Mouse (Mus musculus): ENCODE data around the gene B830017H08Rik. TPM values are rescaled to one million over a fixed set of nuclear protein-coding genes. Genes with fewer than 3 reads are reported as not detected.

Gene B830017H08Rik
- polyA plus RNA-seq, 1 experiment from 2014 or later = not detected

DNA sequence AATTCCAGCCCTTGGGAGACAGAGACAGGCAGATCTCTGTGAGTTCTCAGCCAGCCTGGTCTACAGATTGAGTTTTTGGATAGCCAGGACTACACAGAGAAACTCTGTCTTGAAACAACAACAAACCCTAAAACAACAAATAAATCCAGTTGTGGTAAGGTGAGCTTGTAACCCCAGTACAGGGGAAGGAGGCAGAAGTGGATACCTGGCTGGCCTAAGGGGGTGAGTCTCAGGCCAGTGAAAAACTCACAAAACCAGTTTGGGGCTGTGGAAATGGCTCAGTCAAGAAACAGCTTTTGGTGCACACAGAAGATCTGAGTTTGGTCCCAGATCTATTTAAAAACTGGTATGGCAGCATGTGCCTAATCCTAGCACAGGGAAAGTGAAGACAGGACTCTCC lies 49.3 kb downstream of the B830017H08Rik start:
- no peak overlapping the region for H3K27ac ChIP-seq (ENCODE audit: low read length)
- H3K27me3 ChIP-seq (ENCODE audit: control insufficient read depth, insufficient read depth, low read depth, low read length) = no peaks in the 10 kb centered on the region
- no peak overlapping the region for H3K9ac ChIP-seq (ENCODE audit: low read length)
- H3K9me3 ChIP-seq (ENCODE audit: control insufficient read depth, low read length) = no peaks in the 10 kb centered on the region
- no peak overlapping the region for H3K4me2 ChIP-seq (ENCODE audit: low read depth, low read length)
- ATAC-seq (ENCODE audit: low read depth) = peak; percentile 49; the same call in 1 of the 2 replicates
- peaks cover 4% of the 10 kb centered on the region; the same call in 1 of the 2 replicates for H3K4me1 ChIP-seq (replicated peaks; ENCODE audit: control insufficient read depth, insufficient read depth, low read length)
- H3K4me3 ChIP-seq (ENCODE audit: low read length) = no peak overlapping the region
- H3K36me3 ChIP-seq (ENCODE audit: control insufficient read depth, insufficient read depth, low read length) = 0 out of 2 replicates have a peak, but pooled peaks cover 3% of the 10 kb centered on the region

DNA sequence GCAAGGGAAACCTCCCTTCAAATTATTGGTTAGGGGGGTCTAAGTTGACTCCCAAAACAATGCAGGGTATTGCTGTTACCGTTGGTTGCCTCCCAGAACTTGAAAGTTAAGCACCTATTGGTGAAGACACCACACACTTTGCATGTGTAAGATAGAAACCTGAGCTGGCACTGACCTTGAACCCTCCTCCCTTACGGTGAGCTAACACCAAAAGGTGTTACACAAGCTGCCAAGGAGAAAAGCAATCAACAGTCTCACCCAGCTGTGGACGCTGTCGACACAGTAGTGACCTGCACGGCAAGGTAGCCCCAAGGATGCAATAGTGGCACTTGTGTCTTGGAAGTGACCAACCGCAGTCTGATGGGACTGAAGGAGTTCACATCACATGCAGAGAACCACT lies 51.2 kb downstream of the B830017H08Rik start:
- Histone ChIP-seq H3K9me3 (ENCODE audit: control insufficient read depth, low read length) (no peaks in the 10 kb centered on the region), H3K9ac (ENCODE audit: low read length) (no peak overlapping the region), H3K27ac (ENCODE audit: low read length) (no peak overlapping the region), H3K4me3 (ENCODE audit: low read length) (no peak overlapping the region), H3K4me2 (ENCODE audit: low read depth, low read length) (no peak overlapping the region), H3K4me1 (replicated peaks; ENCODE audit: control insufficient read depth, insufficient read depth, low read length) (peaks cover 4% of the 10 kb centered on the region; the same call in 1 of the 2 replicates), H3K36me3 (ENCODE audit: control insufficient read depth, insufficient read depth, low read length) (0 out of 2 replicates have a peak, but pooled peaks cover 3% of the 10 kb centered on the region), H3K27me3 (ENCODE audit: control insufficient read depth, insufficient read depth, low read depth, low read length) (no peaks in the 10 kb centered on the region)
- ATAC-seq (ENCODE audit: low read depth) = no peak
- 65% methylated on average over 6 of the region's 6 CpGs for WGBS

Other genes with a start within 250 kb of the B830017H08Rik start
- gene Slc7a4, start 249.9 kb upstream of the B830017H08Rik start, polyA plus RNA-seq (2015; fragmentation: Nextera tagmentation; extraction: Ambion mirVana) = 10.8 and 13.2 TPM in 2 replicates
- 33.2 and 34.3 TPM in 2 replicates for gene Smpd4, start 213.8 kb upstream of the B830017H08Rik start, polyA plus RNA-seq (2015; fragmentation: Nextera tagmentation; extraction: Ambion mirVana)
- 8.8 and 9.1 TPM in 2 replicates for gene Ccdc74a, start 186.7 kb upstream of the B830017H08Rik start, polyA plus RNA-seq (2015; fragmentation: Nextera tagmentation; extraction: Ambion mirVana)
- 46.0 and 47.1 TPM in 2 replicates for gene Med15, start 100.2 kb upstream of the B830017H08Rik start, polyA plus RNA-seq (2015; fragmentation: Nextera tagmentation; extraction: Ambion mirVana)
- 59.0 and 62.8 TPM in 2 replicates for gene Klhl22, start 73.5 kb upstream of the B830017H08Rik start, polyA plus RNA-seq (2015; fragmentation: Nextera tagmentation; extraction: Ambion mirVana)
- 12.4 and 13.9 TPM in 2 replicates for gene Scarf2, start 35.8 kb upstream of the B830017H08Rik start, polyA plus RNA-seq (2015; fragmentation: Nextera tagmentation; extraction: Ambion mirVana)
- gene Car15, start 5.2 kb downstream of the B830017H08Rik start, polyA plus RNA-seq (2015; fragmentation: Nextera tagmentation; extraction: Ambion mirVana) = 4.1 and 4.5 TPM in 2 replicates
- gene Gm20518, start 58.5 kb downstream of the B830017H08Rik start, polyA plus RNA-seq (2015; fragmentation: Nextera tagmentation; extraction: Ambion mirVana) = 0.29 and 0.33 TPM in 2 replicates
- gene Tssk1, start 61.1 kb downstream of the B830017H08Rik start, polyA plus RNA-seq (2015; fragmentation: Nextera tagmentation; extraction: Ambion mirVana) = 0.08 TPM in 1 of 2 replicates, not detected in the other
- 87.9 and 89.2 TPM in 2 replicates for gene Dgcr2, start 65.4 kb downstream of the B830017H08Rik start, polyA plus RNA-seq (2015; fragmentation: Nextera tagmentation; extraction: Ambion mirVana)
- gene Tssk2, start 65.5 kb downstream of the B830017H08Rik start, polyA plus RNA-seq (2015; fragmentation: Nextera tagmentation; extraction: Ambion mirVana) = not detected in 2 replicates
- 39.9 and 42.0 TPM in 2 replicates for gene Ess2, start 78.2 kb downstream of the B830017H08Rik start, polyA plus RNA-seq (2015; fragmentation: Nextera tagmentation; extraction: Ambion mirVana)
- not detected in 2 replicates for gene Gsc2, start 81.9 kb downstream of the B830017H08Rik start, polyA plus RNA-seq (2015; fragmentation: Nextera tagmentation; extraction: Ambion mirVana)
- gene Slc25a1, start 95.1 kb downstream of the B830017H08Rik start, polyA plus RNA-seq (2015; fragmentation: Nextera tagmentation; extraction: Ambion mirVana) = 64.3 and 68.8 TPM in 2 replicates
- gene Vpreb2, start 147.3 kb downstream of the B830017H08Rik start, polyA plus RNA-seq (2015; fragmentation: Nextera tagmentation; extraction: Ambion mirVana) = not detected in 2 replicates
- gene Dgcr6, start 219.7 kb downstream of the B830017H08Rik start, polyA plus RNA-seq (2015; fragmentation: Nextera tagmentation; extraction: Ambion mirVana) = 78.5 and 79.2 TPM in 2 replicates